Comparison of ENCODE assay signal across 26 mouse cellular contexts in genomic region chr5:46578540-46579173, GRCm38 (mm10).
DNase-seq lines count a peak whose midpoint lies in the region; ATAC-seq and TF ChIP-seq lines count a peak whose summit lies in the region.
"Had no signal": no experiment of that assay in that cellular context is flagged by ENCODE, and none has a peak within 500 bp of the region (broad histone marks: within the 10 kb centered on the region; RNA-seq: fewer than 3 reads in every experiment).

No protein-coding gene starts in this region.

- no peak overlapping the region for H3K4me2 ChIP-seq in intestine, postnatal 0 days (replicated peaks; ENCODE audit: low read depth)
- H3K4me2 ChIP-seq in stomach, embryonic 14.5 days (replicated peaks; ENCODE audit: low read depth, low read length) = no peak overlapping the region
- H3K4me2 ChIP-seq: heart, embryonic 11.5 days; hindbrain, embryonic 12.5 days; midbrain, embryonic 11.5 days; neural tube, embryonic 15.5 days had no signal

- DNase-seq in 416B (ENCODE audit: low read depth) (peak; percentile 51), MEL-GATA-1-ER (ENCODE audit: extremely low read depth, low read depth) (peak; percentile 98)
- DNase-seq in adrenal gland, adult (ENCODE audit: inconsistent age in 2 of 2, low spot score in 1 of 2) = no peak
- DNase-seq in thymus, postnatal 25 days = no peak
- no peak for DNase-seq in forebrain, embryonic 10.5 days (ENCODE audit: extremely low spot score, low spot score)
- DNase-seq: adrenal gland, postnatal 36 days; B cell, adult 2 months; cerebellum, adult 18-20 months; cerebellum, postnatal 25 days; gastrocnemius, postnatal 14 days; heart, adult 11 months; kidney, adult 8-10 months; kidney, postnatal 10 days; right cerebral cortex, adult 18-20 months; right cerebral cortex, postnatal 4 days had no signal

- no peaks in the 10 kb centered on the region for H3K36me3 ChIP-seq in intestine, postnatal 0 days (ENCODE audit: control insufficient read depth, insufficient read depth)
- H3K36me3 ChIP-seq in stomach, embryonic 14.5 days (ENCODE audit: control insufficient read depth, insufficient read depth, low read length) = no peaks in the 10 kb centered on the region
- H3K36me3 ChIP-seq in forebrain, embryonic 10.5 days (replicated peaks) = no peaks in the 10 kb centered on the region
- H3K36me3 ChIP-seq: hindbrain, embryonic 12.5 days; limb, embryonic 10.5 days; neural tube, embryonic 15.5 days had no signal

- no peak for TF ChIP-seq CTCF in intestine, postnatal 0 days (IDR thresholded peaks at IDR 0.05; ENCODE audit: low read depth)

- H3K4me1 ChIP-seq in intestine, postnatal 0 days (replicated peaks; ENCODE audit: control insufficient read depth, insufficient read depth, low read length) = no peaks in the 10 kb centered on the region
- H3K4me1 ChIP-seq in stomach, embryonic 14.5 days (ENCODE audit: control insufficient read depth, insufficient read depth, low read length) = no peaks in the 10 kb centered on the region
- no peaks in the 10 kb centered on the region for H3K4me1 ChIP-seq in forebrain, embryonic 10.5 days
- H3K4me1 ChIP-seq: hindbrain, embryonic 12.5 days; limb, embryonic 10.5 days; neural tube, embryonic 15.5 days had no signal

- ATAC-seq in intestine, postnatal 0 days = peak; percentile 100
- ATAC-seq in stomach, embryonic 14.5 days (ENCODE audit: insufficient number of reproducible peaks, insufficient read depth, low FRiP score, low read depth) = 0 out of 2 replicates have a peak, but pooled peaks have one; percentile 61
- ATAC-seq: forebrain, embryonic 14.5 days; lung, postnatal 0 days had no signal

- no peaks in the 10 kb centered on the region for H3K27me3 ChIP-seq in intestine, postnatal 0 days (replicated peaks; ENCODE audit: control insufficient read depth, insufficient read depth, low read length)
- no peaks in the 10 kb centered on the region for H3K27me3 ChIP-seq in stomach, embryonic 14.5 days (ENCODE audit: control insufficient read depth, insufficient read depth, low read length)
- no peaks in the 10 kb centered on the region for H3K27me3 ChIP-seq in forebrain, embryonic 10.5 days (ENCODE audit: poor library complexity, severe bottlenecking)
- H3K27me3 ChIP-seq: hindbrain, embryonic 12.5 days; neural tube, embryonic 15.5 days had no signal

- no peak overlapping the region for H3K4me3 ChIP-seq in intestine, postnatal 0 days (ENCODE audit: low read depth, low read length)
- H3K4me3 ChIP-seq in stomach, embryonic 14.5 days (ENCODE audit: low read depth, low read length) = no peak overlapping the region
- H3K4me3 ChIP-seq in forebrain, embryonic 10.5 days = no peak overlapping the region
- H3K4me3 ChIP-seq: hindbrain, embryonic 12.5 days; layer of hippocampus, adult 2 months; limb, embryonic 10.5 days; neural tube, embryonic 15.5 days had no signal

- no peaks in the 10 kb centered on the region for H3K9me3 ChIP-seq in intestine, postnatal 0 days (ENCODE audit: control insufficient read depth)
- no peaks in the 10 kb centered on the region for H3K9me3 ChIP-seq in stomach, embryonic 14.5 days (ENCODE audit: control insufficient read depth, low read depth, low read length)
- H3K9me3 ChIP-seq in forebrain, embryonic 10.5 days = no peaks in the 10 kb centered on the region
- H3K9me3 ChIP-seq: hindbrain, embryonic 12.5 days; limb, embryonic 10.5 days; neural tube, embryonic 15.5 days had no signal

- H3K9ac ChIP-seq in intestine, postnatal 0 days (ENCODE audit: low read depth, low read length) = no peak overlapping the region
- H3K9ac ChIP-seq in stomach, embryonic 14.5 days (replicated peaks; ENCODE audit: low read depth, low read length) = no peak overlapping the region
- H3K9ac ChIP-seq: hindbrain, embryonic 12.5 days; neural tube, embryonic 15.5 days had no signal

- H3K27ac ChIP-seq in intestine, postnatal 0 days (ENCODE audit: low read depth, low read length) = peak overlapping the region; percentile 66
- H3K27ac ChIP-seq in stomach, embryonic 14.5 days (ENCODE audit: low read length) = no peak overlapping the region
- H3K27ac ChIP-seq in forebrain, embryonic 10.5 days = no peak overlapping the region
- H3K27ac ChIP-seq: hindbrain, embryonic 12.5 days; layer of hippocampus, adult 2 months; limb, embryonic 10.5 days; macrophage; neural tube, embryonic 15.5 days had no signal

Comparison
In these comparisons a context has a peak if more than half of its experiments do, and no peak if none do; other contexts are left out.
1. DNase-seq: peak in 416B (single experiment) and MEL-GATA-1-ER (single experiment); none in adrenal gland, adult (0 of 2), thymus, postnatal 25 days (single experiment) and forebrain, embryonic 10.5 days (single experiment).